Mouse (Mus musculus) v-Abl transformed pro-B cells (cell line): ENCODE data around the gene Epo.

Experiments used
- in situ Hi-C, 2 experiments: fragments of 400-800 bp; cut with MboI; formaldehyde crosslinking; loops; one replicate each; pipeline ENCODE4 v1.15.1; 2025; ENCODE audit not compliant: unreplicated experiment in 2 of 2

Epo gene

GRCm38 (mm10) chr5:137491559-137491958 is 41.5 kb downstream of the Epo start:
- in situ Hi-C loops: loop anchor here (25.0 kb wide), 2 partner anchors 646 to 1146 kb away; no protein-coding TSS in a partner anchor

DNA sequence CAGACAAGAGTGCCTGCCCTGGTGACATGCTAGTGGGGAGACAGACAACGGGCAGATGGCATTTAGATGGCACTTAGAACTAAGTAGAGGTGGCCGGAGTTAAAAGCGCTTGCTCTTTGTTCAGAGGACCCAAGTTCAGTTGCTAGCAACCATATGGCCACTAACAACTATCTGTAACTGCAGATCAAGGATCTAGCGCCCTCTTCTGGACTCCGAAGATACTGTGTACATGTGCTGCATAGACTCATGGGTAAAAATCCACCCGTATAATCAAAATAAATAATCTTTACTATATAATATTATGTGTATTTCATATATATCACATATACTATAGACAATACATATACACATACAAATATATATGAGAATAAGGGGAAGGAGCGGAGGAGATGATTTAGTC is 45.4 kb downstream of the Epo start:
- in situ Hi-C loops: loop anchor here (10.0 to 25.0 kb wide), 5 partner anchors 277 to 1150 kb away; no protein-coding TSS in a partner anchor

DNA sequence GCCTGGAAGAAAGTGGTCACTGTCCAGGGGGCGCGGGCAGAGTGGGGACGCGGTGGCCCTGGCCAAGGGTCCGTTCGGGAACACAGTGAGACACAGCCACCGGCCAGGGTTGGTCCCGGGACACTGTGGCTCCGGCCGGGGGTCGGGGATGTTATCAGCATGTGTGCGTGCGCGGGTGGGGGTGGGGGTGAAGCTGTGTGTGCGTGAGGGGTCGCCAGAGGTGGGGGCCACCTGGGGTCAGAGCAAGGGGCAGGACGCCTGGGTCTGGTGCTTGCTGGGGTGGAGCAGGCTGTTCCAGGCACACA is 47.2 kb downstream of the Epo start:
- in situ Hi-C loops: loop anchor here (10.0 to 25.0 kb wide), 5 partner anchors 279 to 1151 kb away; no protein-coding TSS in a partner anchor

DNA sequence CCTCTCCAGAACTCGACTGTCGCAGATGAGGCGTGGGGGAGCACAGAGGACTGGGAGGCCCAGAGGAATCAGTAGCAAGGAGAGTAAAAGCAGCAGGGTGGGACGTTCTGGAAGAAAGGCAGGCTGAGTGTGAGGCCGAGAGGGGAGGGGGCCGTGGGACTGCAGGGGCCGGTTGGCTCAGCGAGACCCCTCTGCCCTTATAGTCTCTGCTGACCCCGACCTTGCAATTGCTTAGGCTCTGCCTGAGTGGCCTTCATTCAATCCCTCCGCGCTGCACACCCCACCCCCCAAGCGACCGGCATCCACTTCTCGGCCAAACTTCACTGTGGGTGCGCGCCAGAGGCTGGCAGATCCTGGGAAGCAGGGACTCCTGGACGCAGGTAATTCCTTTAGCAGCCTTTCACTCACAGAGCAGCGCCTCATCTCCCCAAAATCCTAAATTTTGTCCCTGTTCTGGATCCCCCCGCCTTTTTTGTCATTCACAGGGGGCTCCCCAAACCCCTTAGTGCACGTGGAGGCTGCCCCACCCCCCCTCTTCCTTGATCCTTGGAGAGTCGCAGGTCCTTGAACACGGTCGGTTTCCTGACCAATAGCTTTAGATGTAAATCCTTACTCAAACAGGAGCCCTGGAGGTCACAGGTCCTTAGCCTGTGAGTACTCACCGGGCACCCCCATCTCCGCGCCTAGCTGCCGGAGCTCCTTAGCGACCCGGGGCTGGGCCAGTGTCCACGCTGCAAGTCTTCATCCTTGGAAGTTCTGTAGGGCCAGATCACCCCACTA is 47.8 kb downstream of the Epo start:
- in situ Hi-C loops: loop anchor here (10.0 to 25.0 kb wide), 5 partner anchors 280 to 1152 kb away; no protein-coding TSS in a partner anchor

- in situ Hi-C loops: loop anchor here (5.0 to 25.0 kb wide), 6 partner anchors 283 to 1155 kb away; no protein-coding TSS in a partner anchor
Measured at GRCm38 (mm10) chr5:137481897-137482296, 51.1 kb downstream of the Epo start.

DNA sequence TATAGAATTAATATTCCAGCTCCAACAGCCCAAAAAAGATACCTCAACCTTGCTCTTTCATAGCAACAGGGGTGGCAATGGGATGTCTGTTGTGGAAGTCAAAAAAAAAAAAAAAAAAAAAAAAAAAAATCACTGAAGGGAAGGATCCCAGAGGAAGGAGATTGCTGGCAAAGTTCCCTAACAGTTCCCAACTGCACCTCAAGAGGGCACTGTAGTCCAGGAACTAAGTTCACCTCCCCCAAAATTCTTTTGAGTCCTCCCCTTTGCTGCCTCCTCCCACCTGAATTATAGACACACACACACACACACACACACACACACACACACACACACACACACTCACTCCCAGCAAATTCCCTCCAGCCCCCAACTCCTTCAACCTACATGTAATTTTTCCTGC is 51.9 kb downstream of the Epo start:
- in situ Hi-C loops: loop anchor here (5.0 to 25.0 kb wide), 6 partner anchors 284 to 1156 kb away; no protein-coding TSS in a partner anchor

GRCm38 (mm10) chr5:137476964-137477363 is 56.1 kb downstream of the Epo start, which contains the start of gene Zan:
Gene Zan (minus strand): TSS chr5:137477064.
- in situ Hi-C loops: loop anchor here (10.0 to 25.0 kb wide), 3 partner anchors 498 to 1160 kb away; no protein-coding TSS in a partner anchor

DNA sequence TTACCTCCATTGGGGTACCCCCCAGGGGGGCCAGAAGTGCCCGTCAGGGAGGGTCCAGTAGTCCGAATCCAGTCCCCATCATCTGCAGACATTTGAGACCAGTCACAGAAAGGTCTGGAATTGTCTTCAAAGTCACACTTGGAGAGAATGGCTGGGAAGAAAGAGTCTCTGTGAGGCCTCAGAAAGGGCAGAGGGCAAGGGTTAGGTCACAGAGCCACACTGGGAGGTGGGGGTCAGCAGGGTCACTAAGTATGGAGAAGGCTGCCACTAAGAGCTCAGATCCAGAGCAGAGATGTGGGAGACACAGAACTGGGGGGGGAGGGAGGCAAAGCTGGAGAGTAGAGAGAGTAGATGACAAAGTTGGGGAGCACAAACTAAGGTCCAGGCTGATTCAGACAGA is 58.7 kb downstream of the Epo start:
- in situ Hi-C loops: loop anchor here in 1 of 2 experiments (10.0 kb wide), 1 partner anchor 500 kb away; no protein-coding TSS in a partner anchor

DNA sequence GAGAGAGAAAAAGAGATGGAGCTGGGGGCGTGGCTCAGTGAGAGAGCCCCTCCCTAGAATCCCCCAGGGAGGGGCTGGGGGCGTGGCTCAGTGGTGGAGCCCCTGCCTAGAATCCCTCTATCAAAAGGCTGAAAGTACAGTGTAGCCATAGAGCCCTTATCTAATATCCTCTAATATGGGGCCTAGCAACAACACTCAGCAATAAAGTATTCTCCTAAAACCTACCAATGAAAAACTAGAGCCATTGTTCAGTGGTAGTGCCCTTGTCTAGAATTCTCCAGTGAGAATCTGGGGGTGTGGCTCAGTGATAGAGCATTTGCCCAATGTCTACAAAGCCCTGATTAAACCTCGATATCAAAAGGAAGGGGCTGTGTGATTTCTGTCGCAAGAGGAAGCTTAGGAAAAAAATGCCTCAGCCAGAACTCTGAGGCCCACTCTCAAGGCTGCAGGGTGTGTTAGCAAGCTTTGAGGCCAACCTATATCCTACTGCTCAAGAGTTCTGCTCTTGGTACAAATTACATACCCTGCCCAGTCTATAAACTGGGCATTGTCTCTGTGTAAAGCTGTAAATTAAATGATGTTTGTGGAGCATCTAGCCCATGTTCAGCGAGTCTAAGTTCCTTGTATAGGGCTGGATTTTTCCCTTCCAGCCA is 60.7 kb downstream of the Epo start:
- in situ Hi-C loops: loop anchor here in 1 of 2 experiments (10.0 kb wide), 1 partner anchor 502 kb away; no protein-coding TSS in a partner anchor

- in situ Hi-C loops: no loop called here
Measured at GRCm38 (mm10) chr5:137466946-137467345, 66.1 kb downstream of the Epo start.

- in situ Hi-C loops: no loop called here
Measured at GRCm38 (mm10) chr5:137465049-137465448, 68.0 kb downstream of the Epo start.

DNA sequence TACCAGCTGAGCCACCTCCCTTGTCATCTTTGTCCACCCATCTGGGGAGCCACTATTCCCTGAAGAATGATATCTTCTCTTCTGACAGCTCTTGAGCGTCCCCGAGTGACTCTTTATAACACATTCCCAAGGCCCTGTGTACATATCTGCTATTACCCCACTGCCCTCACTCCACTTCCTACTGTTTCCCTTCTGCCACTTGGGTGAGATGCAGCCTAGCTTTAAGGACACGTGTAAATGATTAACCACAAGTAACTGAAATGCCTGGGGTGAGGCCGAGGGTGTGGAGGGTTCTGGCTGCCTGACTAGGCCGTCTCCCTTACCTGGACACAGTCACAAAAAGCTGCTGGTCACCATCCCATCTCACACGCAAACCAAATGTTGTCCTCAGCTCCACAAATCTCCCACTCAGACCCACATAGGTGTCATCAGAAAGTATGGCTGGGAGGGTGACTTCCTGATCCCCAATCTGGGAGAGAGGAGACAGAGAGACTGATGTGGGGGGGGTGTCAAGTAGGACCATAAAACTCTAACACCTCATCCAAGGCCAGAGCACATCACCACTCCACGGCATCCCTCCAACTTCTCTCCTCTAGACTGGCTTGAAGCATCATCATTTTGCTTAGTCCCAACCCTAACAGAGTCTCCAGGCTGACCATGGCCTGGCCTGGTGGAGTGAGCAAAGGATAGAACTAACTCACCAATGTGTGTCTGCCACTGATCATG is 77.0 kb downstream of the Epo start:
- in situ Hi-C loops: no loop called here

DNA sequence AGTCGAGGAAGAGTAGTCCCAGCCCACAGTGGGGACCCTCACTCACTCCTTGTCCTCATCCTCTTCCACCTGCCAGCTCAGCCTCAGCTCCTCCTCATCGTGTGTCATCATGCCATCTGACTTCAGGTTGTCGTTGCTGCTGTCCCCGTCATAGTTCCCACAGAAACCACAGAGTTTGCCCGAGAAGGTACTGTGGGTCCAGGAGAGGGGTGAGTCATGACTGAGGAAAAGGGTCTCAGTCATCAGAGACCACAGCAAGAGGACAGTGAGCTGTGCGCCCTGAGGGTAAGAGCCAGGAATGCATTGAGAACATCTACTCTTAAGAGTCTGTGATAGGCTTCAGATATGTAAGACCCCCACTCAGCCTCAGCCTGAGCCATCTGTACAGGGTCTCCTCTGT is 77.8 kb downstream of the Epo start:
- in situ Hi-C loops: no loop called here

DNA sequence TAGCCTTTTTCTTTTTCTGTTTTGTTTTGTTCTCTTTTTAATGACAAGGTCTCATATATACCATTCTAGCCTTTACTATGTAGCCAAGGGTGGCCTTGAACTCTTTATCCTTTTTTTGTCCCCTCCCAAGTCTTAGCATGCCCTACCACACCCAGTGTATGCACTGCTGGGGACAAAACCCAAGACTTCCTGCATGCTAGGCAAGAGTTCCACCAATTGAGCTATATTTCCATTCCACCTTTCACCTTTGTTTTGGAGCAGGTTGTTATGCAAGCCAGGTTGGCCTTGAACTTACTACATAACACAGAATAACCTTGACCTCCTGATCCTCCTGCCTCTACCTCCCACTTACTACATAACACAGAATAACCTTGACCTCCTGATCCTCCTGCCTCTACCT is 87.5 kb downstream of the Epo start:
- in situ Hi-C loops: no loop called here

DNA sequence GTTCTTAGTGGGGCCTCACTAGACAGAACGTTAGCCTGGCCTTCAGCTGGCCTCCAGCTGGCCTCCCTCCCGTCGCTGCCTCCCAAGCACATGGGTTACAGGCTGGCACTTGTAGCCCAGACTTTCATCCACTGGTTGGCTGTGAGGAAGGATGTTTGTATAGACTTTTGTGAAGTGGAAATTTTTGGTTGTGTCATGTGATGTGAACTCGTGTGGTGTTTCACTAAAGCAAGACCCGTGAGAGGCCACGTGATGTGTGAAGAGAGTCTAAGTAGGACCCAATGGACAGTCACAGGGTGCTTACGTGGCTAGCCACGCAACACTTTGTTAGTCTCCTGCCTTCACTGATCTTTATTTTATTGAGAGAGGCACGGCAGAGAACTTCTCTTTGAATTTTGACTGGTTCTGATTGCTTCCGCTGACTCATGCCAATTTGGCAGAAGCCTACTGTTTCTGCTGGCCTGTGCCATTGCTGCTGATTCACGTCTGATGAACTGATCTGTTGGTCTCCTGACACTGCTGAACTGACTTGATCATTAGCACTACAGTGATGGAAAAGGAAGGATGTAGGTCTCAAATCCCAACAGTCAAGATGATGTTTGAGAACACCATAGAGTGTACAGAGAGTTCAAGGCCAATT is 92.7 kb downstream of the Epo start:
- in situ Hi-C loops: no loop called here

DNA sequence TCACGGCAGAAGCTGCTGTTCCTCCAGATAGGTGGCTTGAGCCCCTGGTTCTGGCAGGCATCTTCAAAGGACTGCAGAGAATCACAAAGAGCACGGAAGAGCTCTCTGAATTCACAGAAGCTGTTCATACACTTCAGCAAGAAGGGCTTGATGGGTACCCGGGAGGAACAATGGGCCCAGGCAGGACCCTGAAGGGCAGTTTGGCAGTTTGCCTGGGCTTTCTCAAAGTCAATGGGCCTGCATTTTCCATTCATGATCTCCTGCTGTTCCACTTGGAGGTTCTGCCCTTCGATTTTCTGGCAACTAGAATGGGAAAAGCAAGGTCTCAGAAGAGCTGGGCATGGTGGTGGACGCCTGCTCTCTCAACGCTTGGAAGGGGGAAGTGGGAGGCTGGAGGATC is 99.2 kb downstream of the Epo start:
- in situ Hi-C loops: no loop called here
